Mouse (Mus musculus): Measurements from ENCODE around the gene Snrpd3. TPM values are rescaled to one million over a fixed set of nuclear protein-coding genes. Genes with fewer than 3 reads are reported as not detected.
A peak's percentile ranks its signal among the peaks of the same experiment; 100 is the strongest.
"Not testable (repeated sequence)": the region's sequence is repeated elsewhere in the genome, so short reads cannot be mapped to it uniquely, and the experiment has no call there.

Snrpd3 gene
- 141 and 151 TPM in 2 replicates for polyA plus RNA-seq (2014; fragmentation: Nextera tagmentation; extraction: Ambion mirVana)

- 1% methylated on average over 32 of the region's 52 CpGs for WGBS
- Histone ChIP-seq H3K4me1 (ENCODE audit: control insufficient read depth, insufficient read depth, low read length) (peaks cover 18% of the 10 kb centered on the region), H3K36me3 (ENCODE audit: control insufficient read depth, insufficient read depth, low read length) (peaks cover 23% of the 10 kb centered on the region)
These were observed at the start of gene Snrpd3 for GRCm38 (mm10) chr10:75517073-75517757. Gene Snrpd3 (plus strand): TSS chr10:75517551.

GRCm38 (mm10) chr10:75473411-75473810 is 43.9 kb upstream of the Snrpd3 start:
- Histone ChIP-seq H3K4me1 (ENCODE audit: control insufficient read depth, insufficient read depth, low read length) (no peaks in the 10 kb centered on the region), H3K9me3 (ENCODE audit: control insufficient read depth, low read depth, low read length) (no peaks in the 10 kb centered on the region)
- 65% methylated on average over 8 of the region's 8 CpGs for WGBS

More at GRCm38 (mm10) chr10:75517073-75517757, at the start of gene Snrpd3:
- Histone ChIP-seq H3K9ac (replicated peaks; ENCODE audit: low read depth, low read length) (peak within 1 kb of the TSS; percentile 91), H3K9me3 (ENCODE audit: control insufficient read depth, low read depth, low read length) (no peaks in the 10 kb centered on the region), H3K4me2 (replicated peaks; ENCODE audit: low read depth, low read length) (peak within 1 kb of the TSS; percentile 73), H3K4me3 (ENCODE audit: low read depth, low read length) (peak within 1 kb of the TSS; percentile 62), H3K27ac (ENCODE audit: low read length) (peak within 1 kb of the TSS; percentile 94), H3K27me3 (ENCODE audit: control insufficient read depth, insufficient read depth, low read length) (no peaks in the 10 kb centered on the region)
- peak; percentile 93 for ATAC-seq (ENCODE audit: insufficient number of reproducible peaks, insufficient read depth, low FRiP score, low read depth)

GRCm38 (mm10) chr10:75474571-75474970 is 42.8 kb upstream of the Snrpd3 start:
- Histone ChIP-seq H3K27ac (ENCODE audit: low read length) (no peak overlapping the region), H3K9ac (replicated peaks; ENCODE audit: low read depth, low read length) (no peak overlapping the region), H3K36me3 (ENCODE audit: control insufficient read depth, insufficient read depth, low read length) (no peaks in the 10 kb centered on the region), H3K9me3 (ENCODE audit: control insufficient read depth, low read depth, low read length) (no peaks in the 10 kb centered on the region), H3K4me1 (ENCODE audit: control insufficient read depth, insufficient read depth, low read length) (no peaks in the 10 kb centered on the region), H3K27me3 (ENCODE audit: control insufficient read depth, insufficient read depth, low read length) (no peaks in the 10 kb centered on the region), H3K4me2 (replicated peaks; ENCODE audit: low read depth, low read length) (no peak overlapping the region), H3K4me3 (ENCODE audit: low read depth, low read length) (no peak overlapping the region)
- no peak for ATAC-seq (ENCODE audit: insufficient number of reproducible peaks, insufficient read depth, low FRiP score, low read depth)
- 27% methylated on average over 5 of the region's 5 CpGs for WGBS

More at GRCm38 (mm10) chr10:75473411-75473810, 43.9 kb upstream of the Snrpd3 start:
- no peak overlapping the region for H3K27ac ChIP-seq (ENCODE audit: low read length)
- H3K4me3 ChIP-seq (ENCODE audit: low read depth, low read length), result no peak overlapping the region
- H3K4me2 ChIP-seq (replicated peaks; ENCODE audit: low read depth, low read length), result no peak overlapping the region
- no peaks in the 10 kb centered on the region for H3K36me3 ChIP-seq (ENCODE audit: control insufficient read depth, insufficient read depth, low read length)
- ATAC-seq (ENCODE audit: insufficient number of reproducible peaks, insufficient read depth, low FRiP score, low read depth), result no peak
- no peak overlapping the region for H3K9ac ChIP-seq (replicated peaks; ENCODE audit: low read depth, low read length)
- no peaks in the 10 kb centered on the region for H3K27me3 ChIP-seq (ENCODE audit: control insufficient read depth, insufficient read depth, low read length)

- 20% methylated on average over 4 of the region's 6 CpGs for WGBS
- not testable (repeated sequence) for ATAC-seq (ENCODE audit: insufficient number of reproducible peaks, insufficient read depth, low FRiP score, low read depth); H3K4me2 ChIP-seq (replicated peaks; ENCODE audit: low read depth, low read length); H3K36me3 ChIP-seq (ENCODE audit: control insufficient read depth, insufficient read depth, low read length); H3K27ac ChIP-seq (ENCODE audit: low read length); H3K4me1 ChIP-seq (ENCODE audit: control insufficient read depth, insufficient read depth, low read length); H3K9ac ChIP-seq (replicated peaks; ENCODE audit: low read depth, low read length); H3K9me3 ChIP-seq (ENCODE audit: control insufficient read depth, low read depth, low read length); H3K4me3 ChIP-seq (ENCODE audit: low read depth, low read length); H3K27me3 ChIP-seq (ENCODE audit: control insufficient read depth, insufficient read depth, low read length)
These were observed 42.1 kb upstream of the Snrpd3 start for GRCm38 (mm10) chr10:75475139-75475850.

GRCm38 (mm10) chr10:75477034-75477433 is 40.3 kb upstream of the Snrpd3 start:
- H3K4me2 ChIP-seq (replicated peaks; ENCODE audit: low read depth, low read length), result no peak overlapping the region
- no peaks in the 10 kb centered on the region for H3K4me1 ChIP-seq (ENCODE audit: control insufficient read depth, insufficient read depth, low read length)
- no peak overlapping the region for H3K4me3 ChIP-seq (ENCODE audit: low read depth, low read length)
- H3K9ac ChIP-seq (replicated peaks; ENCODE audit: low read depth, low read length), result no peak overlapping the region
- no peaks in the 10 kb centered on the region for H3K27me3 ChIP-seq (ENCODE audit: control insufficient read depth, insufficient read depth, low read length)
- no peak for ATAC-seq (ENCODE audit: insufficient number of reproducible peaks, insufficient read depth, low FRiP score, low read depth)
- H3K36me3 ChIP-seq (ENCODE audit: control insufficient read depth, insufficient read depth, low read length), result no peaks in the 10 kb centered on the region
- WGBS, result 67% methylated on average over 9 of the region's 9 CpGs
- H3K27ac ChIP-seq (ENCODE audit: low read length), result no peak overlapping the region
- no peaks in the 10 kb centered on the region for H3K9me3 ChIP-seq (ENCODE audit: control insufficient read depth, low read depth, low read length)

- ATAC-seq (ENCODE audit: insufficient number of reproducible peaks, insufficient read depth, low FRiP score, low read depth), result no peak
- Histone ChIP-seq H3K36me3 (ENCODE audit: control insufficient read depth, insufficient read depth, low read length) (no peaks in the 10 kb centered on the region), H3K4me2 (replicated peaks; ENCODE audit: low read depth, low read length) (no peak overlapping the region), H3K9me3 (ENCODE audit: control insufficient read depth, low read depth, low read length) (no peaks in the 10 kb centered on the region), H3K9ac (replicated peaks; ENCODE audit: low read depth, low read length) (no peak overlapping the region), H3K27me3 (ENCODE audit: control insufficient read depth, insufficient read depth, low read length) (no peaks in the 10 kb centered on the region), H3K27ac (ENCODE audit: low read length) (no peak overlapping the region), H3K4me3 (ENCODE audit: low read depth, low read length) (no peak overlapping the region), H3K4me1 (ENCODE audit: control insufficient read depth, insufficient read depth, low read length) (peaks cover 7% of the 10 kb centered on the region; the same call in 1 of the 2 replicates)
- WGBS, result 85% methylated on average over 2 of the region's 2 CpGs
These were observed 37.4 kb upstream of the Snrpd3 start for GRCm38 (mm10) chr10:75479955-75480354.

- 77% methylated on average over 4 of the region's 4 CpGs for WGBS
- H3K9ac ChIP-seq (replicated peaks; ENCODE audit: low read depth, low read length), result no peak overlapping the region
- peaks cover 7% of the 10 kb centered on the region; the same call in 1 of the 2 replicates for H3K4me1 ChIP-seq (ENCODE audit: control insufficient read depth, insufficient read depth, low read length)
- no peak for ATAC-seq (ENCODE audit: insufficient number of reproducible peaks, insufficient read depth, low FRiP score, low read depth)
- H3K27ac ChIP-seq (ENCODE audit: low read length), result no peak overlapping the region
- no peaks in the 10 kb centered on the region for H3K9me3 ChIP-seq (ENCODE audit: control insufficient read depth, low read depth, low read length)
- no peaks in the 10 kb centered on the region for H3K27me3 ChIP-seq (ENCODE audit: control insufficient read depth, insufficient read depth, low read length)
- H3K4me3 ChIP-seq (ENCODE audit: low read depth, low read length), result no peak overlapping the region
- H3K4me2 ChIP-seq (replicated peaks; ENCODE audit: low read depth, low read length), result no peak overlapping the region
- no peaks in the 10 kb centered on the region for H3K36me3 ChIP-seq (ENCODE audit: control insufficient read depth, insufficient read depth, low read length)
These were observed 35.6 kb upstream of the Snrpd3 start for GRCm38 (mm10) chr10:75481703-75482102.

- Histone ChIP-seq H3K27ac (ENCODE audit: low read length) (no peak overlapping the region), H3K4me3 (ENCODE audit: low read depth, low read length) (no peak overlapping the region), H3K4me2 (replicated peaks; ENCODE audit: low read depth, low read length) (no peak overlapping the region), H3K27me3 (ENCODE audit: control insufficient read depth, insufficient read depth, low read length) (no peaks in the 10 kb centered on the region), H3K9me3 (ENCODE audit: control insufficient read depth, low read depth, low read length) (no peaks in the 10 kb centered on the region), H3K4me1 (ENCODE audit: control insufficient read depth, insufficient read depth, low read length) (peaks cover 7% of the 10 kb centered on the region; the same call in 1 of the 2 replicates), H3K9ac (replicated peaks; ENCODE audit: low read depth, low read length) (no peak overlapping the region), H3K36me3 (ENCODE audit: control insufficient read depth, insufficient read depth, low read length) (no peaks in the 10 kb centered on the region)
- ATAC-seq (ENCODE audit: insufficient number of reproducible peaks, insufficient read depth, low FRiP score, low read depth), result no peak
- WGBS, result 83% methylated on average over 5 of the region's 5 CpGs
These were observed 35.1 kb upstream of the Snrpd3 start for GRCm38 (mm10) chr10:75482271-75482670.

Data from stomach, embryonic 14.5 days (tissue).